Mouse (Mus musculus): Measurements from ENCODE around the gene Tdp1. TPM values are rescaled to one million over a fixed set of nuclear protein-coding genes. Genes with fewer than 3 reads are reported as not detected.
A peak's percentile ranks its signal among the peaks of the same experiment; 100 is the strongest.

Gene Tdp1
- polyA plus RNA-seq, 1 experiment from 2014 or later, result 75.1 TPM

GRCm38 (mm10) chr12:99883713-99884105 is 608 bp upstream of the Tdp1 start:
- peak overlapping the region; percentile 67 for H3K9ac ChIP-seq (ENCODE audit: low read depth, low read length)
- H3K36me3 ChIP-seq (ENCODE audit: control insufficient read depth, insufficient read depth, low read length), result no peaks in the 10 kb centered on the region
- WGBS, result 1% methylated on average over 11 of the region's 11 CpGs
- H3K27ac ChIP-seq (ENCODE audit: low read depth, low read length), result peak overlapping the region; percentile 75
- ATAC-seq (ENCODE audit: low FRiP score) (peak; percentile 67), DNase-seq (ENCODE audit: low spot score) (no peak)
- H3K4me1 ChIP-seq (replicated peaks; ENCODE audit: control insufficient read depth, insufficient read depth, low read length), result 0 out of 2 replicates have a peak, but pooled peaks cover 2% of the 10 kb centered on the region
- no peaks in the 10 kb centered on the region for H3K27me3 ChIP-seq (ENCODE audit: control insufficient read depth, insufficient read depth, low read length)
- peak overlapping the region; percentile 58 for H3K4me3 ChIP-seq (ENCODE audit: low read depth, low read length)
- H3K9me3 ChIP-seq (ENCODE audit: control insufficient read depth, low read length), result no peaks in the 10 kb centered on the region
- H3K4me2 ChIP-seq (replicated peaks; ENCODE audit: low read depth, low read length), result peak overlapping the region; percentile 77

- Histone ChIP-seq H3K4me2 (replicated peaks; ENCODE audit: low read depth, low read length) (peak overlapping the region; percentile 77), H3K9ac (ENCODE audit: low read depth, low read length) (peak overlapping the region; percentile 67), H3K27me3 (ENCODE audit: control insufficient read depth, insufficient read depth, low read length) (no peaks in the 10 kb centered on the region), H3K36me3 (ENCODE audit: control insufficient read depth, insufficient read depth, low read length) (no peaks in the 10 kb centered on the region), H3K4me3 (ENCODE audit: low read depth, low read length) (peak overlapping the region; percentile 58), H3K9me3 (ENCODE audit: control insufficient read depth, low read length) (no peaks in the 10 kb centered on the region), H3K4me1 (replicated peaks; ENCODE audit: control insufficient read depth, insufficient read depth, low read length) (0 out of 2 replicates have a peak, but pooled peaks cover 2% of the 10 kb centered on the region), H3K27ac (ENCODE audit: low read depth, low read length) (no peak overlapping the region; the same call in 1 of the 2 replicates)
- DNase-seq (ENCODE audit: low spot score) (no peak), ATAC-seq (ENCODE audit: low FRiP score) (no peak)
- 41% methylated on average over 8 of the region's 8 CpGs for WGBS
Measured at GRCm38 (mm10) chr12:99885282-99885901, 1.1 kb downstream of the Tdp1 start.

- Histone ChIP-seq H3K9me3 (ENCODE audit: control insufficient read depth, low read length) (no peaks in the 10 kb centered on the region), H3K9ac (ENCODE audit: low read depth, low read length) (no peak overlapping the region), H3K27ac (ENCODE audit: low read depth, low read length) (no peak overlapping the region), H3K4me1 (replicated peaks; ENCODE audit: control insufficient read depth, insufficient read depth, low read length) (no peaks in the 10 kb centered on the region), H3K4me2 (replicated peaks; ENCODE audit: low read depth, low read length) (no peak overlapping the region), H3K27me3 (ENCODE audit: control insufficient read depth, insufficient read depth, low read length) (no peaks in the 10 kb centered on the region), H3K36me3 (ENCODE audit: control insufficient read depth, insufficient read depth, low read length) (peaks cover 6% of the 10 kb centered on the region; the same call in 1 of the 2 replicates), H3K4me3 (ENCODE audit: low read depth, low read length) (no peak overlapping the region)
- WGBS, result 90% methylated on average over 4 of the region's 4 CpGs
- no peak for ATAC-seq (ENCODE audit: low FRiP score)
- no peak for DNase-seq (ENCODE audit: low spot score)
Measured at GRCm38 (mm10) chr12:99897846-99898245, 13.5 kb downstream of the Tdp1 start.

GRCm38 (mm10) chr12:99898248-99898870 is 14.0 kb downstream of the Tdp1 start:
- no peak overlapping the region for H3K4me2 ChIP-seq (replicated peaks; ENCODE audit: low read depth, low read length)
- no peaks in the 10 kb centered on the region for H3K27me3 ChIP-seq (ENCODE audit: control insufficient read depth, insufficient read depth, low read length)
- no peaks in the 10 kb centered on the region for H3K4me1 ChIP-seq (replicated peaks; ENCODE audit: control insufficient read depth, insufficient read depth, low read length)
- DNase-seq (ENCODE audit: low spot score) (no peak), ATAC-seq (ENCODE audit: low FRiP score) (no peak)
- 90% methylated on average over 16 of the region's 16 CpGs for WGBS
- no peak overlapping the region for H3K27ac ChIP-seq (ENCODE audit: low read depth, low read length)
- no peak overlapping the region for H3K4me3 ChIP-seq (ENCODE audit: low read depth, low read length)
- H3K9ac ChIP-seq (ENCODE audit: low read depth, low read length), result no peak overlapping the region
- H3K36me3 ChIP-seq (ENCODE audit: control insufficient read depth, insufficient read depth, low read length), result peaks cover 6% of the 10 kb centered on the region; the same call in 1 of the 2 replicates
- no peaks in the 10 kb centered on the region for H3K9me3 ChIP-seq (ENCODE audit: control insufficient read depth, low read length)

- ATAC-seq (ENCODE audit: low FRiP score) (no peak), DNase-seq (ENCODE audit: low spot score) (no peak)
- no peak overlapping the region for H3K9ac ChIP-seq (ENCODE audit: low read depth, low read length)
- no peak overlapping the region for H3K27ac ChIP-seq (ENCODE audit: low read depth, low read length)
- H3K4me1 ChIP-seq (replicated peaks; ENCODE audit: control insufficient read depth, insufficient read depth, low read length), result no peaks in the 10 kb centered on the region
- no peaks in the 10 kb centered on the region for H3K27me3 ChIP-seq (ENCODE audit: control insufficient read depth, insufficient read depth, low read length)
- no peak overlapping the region for H3K4me3 ChIP-seq (ENCODE audit: low read depth, low read length)
- peaks cover 6% of the 10 kb centered on the region; the same call in 1 of the 2 replicates for H3K36me3 ChIP-seq (ENCODE audit: control insufficient read depth, insufficient read depth, low read length)
- no peaks in the 10 kb centered on the region for H3K9me3 ChIP-seq (ENCODE audit: control insufficient read depth, low read length)
- H3K4me2 ChIP-seq (replicated peaks; ENCODE audit: low read depth, low read length), result no peak overlapping the region
- 44% methylated on average over 3 of the region's 3 CpGs for WGBS
Measured at GRCm38 (mm10) chr12:99899991-99900390, 15.7 kb downstream of the Tdp1 start.

- 0 out of 2 replicates have a peak, but pooled peaks cover 4% of the 10 kb centered on the region for H3K36me3 ChIP-seq (ENCODE audit: control insufficient read depth, insufficient read depth, low read length)
- no peak overlapping the region for H3K4me2 ChIP-seq (replicated peaks; ENCODE audit: low read depth, low read length)
- no peak overlapping the region for H3K4me3 ChIP-seq (ENCODE audit: low read depth, low read length)
- H3K9ac ChIP-seq (ENCODE audit: low read depth, low read length), result no peak overlapping the region
- no peak for DNase-seq (ENCODE audit: low spot score)
- H3K4me1 ChIP-seq (replicated peaks; ENCODE audit: control insufficient read depth, insufficient read depth, low read length), result no peaks in the 10 kb centered on the region
- WGBS, result 92% methylated on average over 8 of the region's 8 CpGs
- H3K27ac ChIP-seq (ENCODE audit: low read depth, low read length), result no peak overlapping the region
- H3K27me3 ChIP-seq (ENCODE audit: control insufficient read depth, insufficient read depth, low read length), result no peaks in the 10 kb centered on the region
- no peaks in the 10 kb centered on the region for H3K9me3 ChIP-seq (ENCODE audit: control insufficient read depth, low read length)
- no peak for ATAC-seq (ENCODE audit: low FRiP score)
Measured at GRCm38 (mm10) chr12:99901973-99902866, 17.9 kb downstream of the Tdp1 start.

- 0 out of 2 replicates have a peak, but pooled peaks cover 3% of the 10 kb centered on the region for H3K36me3 ChIP-seq (ENCODE audit: control insufficient read depth, insufficient read depth, low read length)
- no peak overlapping the region for H3K9ac ChIP-seq (ENCODE audit: low read depth, low read length)
- H3K4me2 ChIP-seq (replicated peaks; ENCODE audit: low read depth, low read length), result no peak overlapping the region
- no peaks in the 10 kb centered on the region for H3K27me3 ChIP-seq (ENCODE audit: control insufficient read depth, insufficient read depth, low read length)
- no peaks in the 10 kb centered on the region for H3K9me3 ChIP-seq (ENCODE audit: control insufficient read depth, low read length)
- DNase-seq (ENCODE audit: low spot score) (no peak), ATAC-seq (ENCODE audit: low FRiP score) (no peak)
- H3K27ac ChIP-seq (ENCODE audit: low read depth, low read length), result no peak overlapping the region
- H3K4me3 ChIP-seq (ENCODE audit: low read depth, low read length), result no peak overlapping the region
- no peaks in the 10 kb centered on the region for H3K4me1 ChIP-seq (replicated peaks; ENCODE audit: control insufficient read depth, insufficient read depth, low read length)
- 76% methylated on average over 4 of the region's 4 CpGs for WGBS
Measured at GRCm38 (mm10) chr12:99902867-99903370, 18.6 kb downstream of the Tdp1 start.

- Histone ChIP-seq H3K4me1 (replicated peaks; ENCODE audit: control insufficient read depth, insufficient read depth, low read length) (no peaks in the 10 kb centered on the region), H3K4me2 (replicated peaks; ENCODE audit: low read depth, low read length) (no peak overlapping the region), H3K9me3 (ENCODE audit: control insufficient read depth, low read length) (no peaks in the 10 kb centered on the region), H3K9ac (ENCODE audit: low read depth, low read length) (no peak overlapping the region), H3K27me3 (ENCODE audit: control insufficient read depth, insufficient read depth, low read length) (no peaks in the 10 kb centered on the region), H3K27ac (ENCODE audit: low read depth, low read length) (no peak overlapping the region), H3K4me3 (ENCODE audit: low read depth, low read length) (no peak overlapping the region), H3K36me3 (ENCODE audit: control insufficient read depth, insufficient read depth, low read length) (no peaks in the 10 kb centered on the region)
- 91% methylated on average over 5 of the region's 5 CpGs for WGBS
- ATAC-seq (ENCODE audit: low FRiP score) (no peak), DNase-seq (ENCODE audit: low spot score) (no peak)
Measured at GRCm38 (mm10) chr12:99904537-99904936, 20.2 kb downstream of the Tdp1 start.

All from hindbrain, embryonic 11.5 days (tissue).